Mouse (Mus musculus): ENCODE measurements around the gene Snap91.

The Snap91 gene

GRCm38 (mm10) chr9:86814340-86814739, 66.1 kb downstream of the Snap91 start:
- DNase-seq (ENCODE audit: low spot score) = no peak

GRCm38 (mm10) chr9:86813327-86813726, 67.1 kb downstream of the Snap91 start:
- DNase-seq (ENCODE audit: low spot score) = no peak

DNA sequence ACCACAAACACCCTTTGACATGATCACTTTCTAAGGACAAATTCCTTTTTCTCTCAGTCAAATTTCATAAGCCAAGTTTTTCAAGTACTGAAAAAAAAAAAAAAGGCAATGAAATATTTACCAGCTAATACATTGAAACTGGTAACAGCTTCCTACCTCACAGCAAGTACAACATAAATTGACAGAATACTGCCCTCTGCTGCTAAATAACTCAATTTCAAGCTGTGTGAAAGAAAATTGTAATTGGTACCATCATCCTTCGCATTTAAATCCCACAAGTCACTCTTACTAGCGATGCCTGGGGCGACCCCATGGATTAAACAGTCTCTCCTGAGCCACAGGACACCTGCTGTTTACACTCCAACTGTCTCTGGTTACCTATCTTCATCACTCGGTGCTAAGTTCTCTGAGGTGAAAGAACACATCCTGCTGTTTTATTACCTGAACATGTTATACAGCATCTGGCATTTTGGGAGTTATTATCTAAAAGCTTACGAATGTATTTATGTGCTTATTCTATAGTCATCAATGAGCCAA, 69.7 kb downstream of the Snap91 start:
- DNase-seq (ENCODE audit: low spot score) = no peak

GRCm38 (mm10) chr9:86810213-86810612, 70.2 kb downstream of the Snap91 start:
- DNase-seq (ENCODE audit: low spot score) = no peak

- DNase-seq (ENCODE audit: low spot score) = no peak
These were observed 79.8 kb downstream of the Snap91 start for GRCm38 (mm10) chr9:86800600-86801163.

- DNase-seq (ENCODE audit: low spot score) = no peak
These were observed 81.4 kb downstream of the Snap91 start for GRCm38 (mm10) chr9:86799099-86799498.

DNA sequence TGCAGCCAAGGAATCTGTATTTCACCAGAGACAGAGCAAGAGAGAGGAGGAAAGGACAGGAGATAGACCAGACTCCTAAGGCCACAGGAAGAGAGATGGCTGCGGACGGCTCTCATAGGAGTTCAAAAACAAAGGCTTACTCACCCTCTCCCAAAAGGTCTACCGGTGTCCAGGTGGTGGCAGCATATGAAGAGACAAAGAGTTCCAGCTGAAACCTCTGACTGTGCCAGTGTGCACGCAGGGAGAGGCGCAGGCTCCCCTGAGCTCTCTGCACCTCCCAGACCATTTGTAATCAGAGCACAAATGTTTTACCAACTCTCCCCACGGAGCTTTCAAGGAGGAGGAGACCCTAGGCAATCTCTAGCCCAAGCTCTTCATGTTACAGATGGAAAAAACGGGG, 81.8 kb downstream of the Snap91 start:
- no peak for DNase-seq (ENCODE audit: low spot score)

DNA sequence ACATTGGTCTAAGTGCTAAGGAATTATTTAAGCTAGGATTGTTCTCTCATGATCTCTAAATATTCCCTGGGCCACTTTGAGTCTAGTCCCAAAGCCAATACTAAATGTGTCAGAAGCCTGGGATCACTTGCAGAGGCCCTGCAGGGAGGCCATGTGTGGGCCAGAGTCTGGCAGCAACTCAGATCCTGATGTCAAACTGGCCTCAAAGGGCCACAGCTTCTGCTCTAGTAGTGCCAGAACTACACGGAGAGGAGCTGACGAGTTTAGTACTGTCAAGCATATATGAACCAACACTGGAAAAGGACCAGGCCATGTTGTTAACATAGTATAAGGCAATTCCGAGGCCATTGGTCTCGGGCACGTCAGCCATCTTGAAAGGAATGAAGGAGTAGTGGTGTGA, 82.3 kb downstream of the Snap91 start:
- no peak for DNase-seq (ENCODE audit: low spot score)

DNA sequence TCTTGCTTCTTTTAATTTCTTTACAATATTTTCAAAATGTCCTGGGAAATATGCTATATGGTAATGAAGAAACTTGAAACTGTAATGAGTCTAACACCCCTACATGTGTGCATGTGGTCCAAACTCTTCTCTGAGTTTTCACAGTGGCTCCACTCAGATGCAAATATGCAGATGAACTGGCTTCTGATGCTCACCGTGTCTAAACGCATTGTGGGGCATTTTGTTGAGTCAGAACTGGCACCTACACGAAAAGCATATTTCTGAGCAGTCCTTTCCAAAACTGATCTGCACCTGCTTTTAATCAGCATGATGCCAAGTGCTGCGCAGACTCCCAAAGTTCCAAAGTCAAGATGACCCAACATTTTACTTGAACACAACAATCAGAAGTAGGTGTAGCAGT, 82.9 kb downstream of the Snap91 start:
- no peak for DNase-seq (ENCODE audit: low spot score)

DNA sequence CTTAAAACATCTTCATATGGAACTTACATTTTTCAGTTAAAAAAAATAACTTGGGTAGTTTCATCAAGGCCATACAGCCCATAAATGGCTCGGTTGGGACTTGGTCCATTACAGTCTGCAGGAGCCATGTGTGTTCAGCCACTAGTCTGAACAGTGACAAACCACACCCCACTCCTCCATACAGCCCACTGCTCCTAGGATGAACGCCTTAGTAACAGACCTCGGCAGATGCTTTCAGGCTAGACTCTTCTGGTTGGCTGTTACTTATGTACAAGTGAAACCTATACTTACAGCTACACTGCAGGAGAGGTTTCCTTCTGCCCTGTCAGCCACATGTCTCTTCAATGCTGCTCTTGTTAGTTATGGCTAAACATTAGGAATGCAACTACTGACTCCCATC, 85.2 kb downstream of the Snap91 start:
- no peak for DNase-seq (ENCODE audit: low spot score)

GRCm38 (mm10) chr9:86791927-86792326, 88.5 kb downstream of the Snap91 start:
- no peak for DNase-seq (ENCODE audit: low spot score)

GRCm38 (mm10) chr9:86789186-86789585, 91.3 kb downstream of the Snap91 start:
- no peak for DNase-seq (ENCODE audit: low spot score)

DNA sequence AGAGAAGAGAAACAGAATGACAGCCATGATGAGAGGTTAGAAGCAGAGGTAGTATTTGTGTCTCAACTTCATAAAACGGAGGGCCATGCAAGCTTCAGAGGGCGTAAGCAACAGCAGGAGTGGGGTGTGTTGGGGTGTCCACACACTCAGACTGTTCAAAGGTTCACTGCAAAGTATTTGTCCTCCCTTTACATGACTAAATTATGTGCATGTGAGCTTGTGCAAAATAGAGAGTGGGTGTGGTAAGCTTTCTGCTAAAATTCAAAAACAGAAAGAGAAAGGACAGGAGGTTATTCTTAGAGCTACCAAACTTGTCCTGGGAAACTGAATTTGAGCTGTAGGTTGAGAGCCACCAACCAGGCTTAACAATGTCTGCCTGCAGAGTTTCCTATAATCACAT, 97.6 kb downstream of the Snap91 start:
- no peak for DNase-seq (ENCODE audit: low spot score)

DNA sequence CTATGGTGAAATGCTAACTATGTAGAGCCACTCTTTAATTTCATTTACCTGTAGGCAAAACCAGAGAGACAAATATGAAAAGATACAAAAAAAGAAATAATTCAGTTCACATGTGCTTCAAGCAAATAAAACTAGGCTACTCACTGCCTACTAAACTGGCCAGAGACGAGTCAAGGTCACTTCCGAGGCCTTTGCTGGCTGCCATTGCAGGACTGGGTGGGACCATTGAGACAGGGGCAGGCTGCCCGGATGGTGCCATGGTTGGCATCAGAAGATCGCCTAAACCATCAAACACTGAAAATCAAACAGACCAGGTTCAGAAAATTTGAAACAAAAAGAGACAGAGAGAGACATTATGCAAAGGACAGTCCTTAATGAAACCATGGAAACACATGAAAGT, 99.0 kb downstream of the Snap91 start:
- no peak for DNase-seq (ENCODE audit: low spot score)

DNA sequence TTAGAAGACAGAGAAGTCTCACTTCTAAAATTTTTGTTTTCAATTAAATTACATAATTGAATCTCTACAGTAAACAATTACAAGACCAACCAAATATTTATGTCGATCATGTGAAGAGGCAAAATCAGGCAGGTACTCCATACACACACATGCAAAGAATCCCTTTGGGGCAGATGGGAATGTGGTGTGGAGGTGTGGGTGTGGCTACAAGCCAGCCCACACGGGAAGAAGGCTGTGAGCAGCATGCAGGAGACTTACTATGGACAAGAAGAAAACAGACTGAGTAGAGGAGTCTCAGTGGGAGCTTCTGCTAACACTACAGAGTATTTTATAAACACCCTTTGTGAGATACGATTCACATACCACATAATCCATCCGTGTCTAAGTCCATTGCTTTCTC, 102.2 kb downstream of the Snap91 start:
- DNase-seq (ENCODE audit: low spot score) = no peak

- no peak for DNase-seq (ENCODE audit: low spot score)
These were observed 103.1 kb downstream of the Snap91 start for GRCm38 (mm10) chr9:86777309-86777708.

GRCm38 (mm10) chr9:86775374-86775773, 105.1 kb downstream of the Snap91 start:
- no peak for DNase-seq (ENCODE audit: low spot score)

GRCm38 (mm10) chr9:86773996-86774395, 106.5 kb downstream of the Snap91 start:
- no peak for DNase-seq (ENCODE audit: low spot score)

DNA sequence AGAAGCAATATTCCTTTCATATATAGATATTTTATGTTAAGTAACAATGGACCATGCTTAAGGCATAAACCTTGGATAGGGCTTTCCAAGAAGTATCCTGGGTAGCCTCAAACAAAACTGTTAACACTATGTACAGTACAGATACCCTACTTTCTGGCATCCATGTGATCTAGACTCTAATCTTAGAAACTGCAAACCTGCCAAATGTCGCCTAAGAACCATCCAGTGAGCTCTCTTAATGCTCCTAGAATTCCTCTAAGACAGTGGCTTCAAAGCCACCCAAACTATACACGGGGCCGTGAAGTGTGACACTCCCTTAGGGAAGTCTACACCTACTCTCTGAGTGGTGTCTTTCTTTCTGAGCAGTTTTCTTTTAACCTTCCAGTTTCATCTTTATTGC, 107.6 kb downstream of the Snap91 start:
- DNase-seq (ENCODE audit: low spot score) = no peak

GRCm38 (mm10) chr9:86766991-86767390, 113.5 kb downstream of the Snap91 start:
- no peak for DNase-seq (ENCODE audit: low spot score)

DNA sequence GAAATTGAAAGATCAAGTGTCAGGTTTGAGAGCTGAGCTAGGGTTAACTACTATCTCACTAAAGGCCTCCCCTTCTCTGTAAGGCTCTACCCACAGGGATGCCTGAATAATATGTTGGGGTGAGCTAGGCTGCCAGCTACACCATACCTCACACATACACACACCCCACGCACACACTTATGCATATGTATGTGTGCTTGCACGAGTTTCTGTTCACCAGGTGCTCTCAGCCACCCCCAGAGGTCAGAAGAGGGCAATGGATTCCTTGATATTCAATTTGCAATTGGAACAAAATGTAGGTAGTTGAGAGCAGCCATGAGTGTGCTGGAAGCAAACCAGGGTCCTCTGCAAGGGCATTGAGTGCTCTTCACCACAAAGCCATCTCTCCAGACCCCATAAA, 116.5 kb downstream of the Snap91 start:
- no peak for DNase-seq (ENCODE audit: low spot score)

- DNase-seq (ENCODE audit: low spot score) = no peak
These were observed 117.7 kb downstream of the Snap91 start for GRCm38 (mm10) chr9:86762477-86763376.

GRCm38 (mm10) chr9:86745926-86746581, 134.4 kb downstream of the Snap91 start:
- peak; percentile 60 for DNase-seq (ENCODE audit: low spot score)

All from testis, postnatal 10 days (tissue).